Mouse (Mus musculus): ENCODE measurements around the gene H2-Aa. TPM values are rescaled to one million over a fixed set of nuclear protein-coding genes. Genes with fewer than 3 reads are reported as not detected.
"Not testable (repeated sequence)": the region's sequence is repeated elsewhere in the genome, so short reads cannot be mapped to it uniquely, and the experiment has no call there.

The H2-Aa gene
- polyA plus RNA-seq (2011; ENCODE audit: insufficient read length, low read depth, missing spikeins): not detected in 2 replicates

- TF ChIP-seq CTCF (IDR thresholded peaks at IDR 0.05; ENCODE audit: borderline replicate concordance, insufficient read depth, low read length) (no peak), POLR2A (IDR thresholded peaks at IDR 0.05; ENCODE audit: low read depth, low read length) (no peak)
- H3K27ac ChIP-seq (ENCODE audit: insufficient read depth, low read length): no peak within 1 kb of the TSS
- no peaks in the 10 kb centered on the region for H3K4me1 ChIP-seq (ENCODE audit: control insufficient read depth, insufficient read depth, low read length)
- H3K4me3 ChIP-seq (ENCODE audit: insufficient read depth, low read length): no peak within 1 kb of the TSS
Measured at GRCm38 (mm10) chr17:34287648-34288047, at the start of gene H2-Aa. TSS of gene H2-Aa (minus strand) at chr17:34287823.

- TF ChIP-seq CTCF (IDR thresholded peaks at IDR 0.05; ENCODE audit: borderline replicate concordance, insufficient read depth, low read length) (no peak), POLR2A (IDR thresholded peaks at IDR 0.05; ENCODE audit: low read depth, low read length) (no peak)
- H3K4me3 ChIP-seq (ENCODE audit: insufficient read depth, low read length): no peak overlapping the region
- H3K27ac ChIP-seq (ENCODE audit: insufficient read depth, low read length): no peak overlapping the region
- no peaks in the 10 kb centered on the region for H3K4me1 ChIP-seq (ENCODE audit: control insufficient read depth, insufficient read depth, low read length)
Measured at GRCm38 (mm10) chr17:34331200-34331599, 43.6 kb upstream of the H2-Aa start.

GRCm38 (mm10) chr17:34329807-34330206 is 42.2 kb upstream of the H2-Aa start:
- no peaks in the 10 kb centered on the region for H3K4me1 ChIP-seq (ENCODE audit: control insufficient read depth, insufficient read depth, low read length)
- H3K4me3 ChIP-seq (ENCODE audit: insufficient read depth, low read length): no peak overlapping the region
- TF ChIP-seq POLR2A (IDR thresholded peaks at IDR 0.05; ENCODE audit: low read depth, low read length) (no peak), CTCF (IDR thresholded peaks at IDR 0.05; ENCODE audit: borderline replicate concordance, insufficient read depth, low read length) (no peak)

GRCm38 (mm10) chr17:34326373-34326772 is 38.8 kb upstream of the H2-Aa start:
- H3K4me3 ChIP-seq (ENCODE audit: insufficient read depth, low read length): no peak overlapping the region
- no peak for TF ChIP-seq POLR2A (IDR thresholded peaks at IDR 0.05; ENCODE audit: low read depth, low read length)
- TF ChIP-seq CTCF (IDR thresholded peaks at IDR 0.05; ENCODE audit: borderline replicate concordance, insufficient read depth, low read length): no peak
- H3K4me1 ChIP-seq (ENCODE audit: control insufficient read depth, insufficient read depth, low read length): no peaks in the 10 kb centered on the region
- no peak overlapping the region for H3K27ac ChIP-seq (ENCODE audit: insufficient read depth, low read length)

More at GRCm38 (mm10) chr17:34329807-34330206, 42.2 kb upstream of the H2-Aa start:
- no peak overlapping the region for H3K27ac ChIP-seq (ENCODE audit: insufficient read depth, low read length)

GRCm38 (mm10) chr17:34325436-34325835 is 37.8 kb upstream of the H2-Aa start, which contains the start of gene H2-Eb2:
TSS of gene H2-Eb2 (plus strand) at chr17:34325665.
- Histone ChIP-seq H3K27ac (ENCODE audit: insufficient read depth, low read length) (no peak within 1 kb of the TSS), H3K4me3 (ENCODE audit: insufficient read depth, low read length) (no peak within 1 kb of the TSS), H3K4me1 (ENCODE audit: control insufficient read depth, insufficient read depth, low read length) (no peaks in the 10 kb centered on the region)
- TF ChIP-seq CTCF (IDR thresholded peaks at IDR 0.05; ENCODE audit: borderline replicate concordance, insufficient read depth, low read length): no peak
- no peak for TF ChIP-seq POLR2A (IDR thresholded peaks at IDR 0.05; ENCODE audit: low read depth, low read length)

DNA sequence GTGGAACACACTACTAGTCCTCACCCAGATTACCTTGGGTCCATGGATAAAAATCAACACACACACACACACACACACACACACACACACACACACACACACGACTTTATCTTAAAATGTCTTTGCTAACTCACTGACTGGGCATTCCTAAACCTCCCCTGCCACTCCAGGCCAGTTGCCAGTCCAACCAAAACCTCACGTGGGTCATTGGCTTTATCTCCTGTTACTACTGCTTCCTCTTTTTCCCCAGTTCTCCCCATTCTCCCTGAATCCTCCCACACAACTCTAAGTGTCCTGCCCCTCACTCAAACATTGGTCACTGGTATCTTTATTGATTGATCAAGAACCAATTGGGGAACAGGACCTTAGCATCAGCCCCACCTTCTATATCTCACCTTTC is 29.7 kb upstream of the H2-Aa start:
- Histone ChIP-seq H3K27ac (ENCODE audit: insufficient read depth, low read length) (no peak overlapping the region), H3K4me1 (ENCODE audit: control insufficient read depth, insufficient read depth, low read length) (no peaks in the 10 kb centered on the region), H3K4me3 (ENCODE audit: insufficient read depth, low read length) (no peak overlapping the region)
- TF ChIP-seq POLR2A (IDR thresholded peaks at IDR 0.05; ENCODE audit: low read depth, low read length) (no peak), CTCF (IDR thresholded peaks at IDR 0.05; ENCODE audit: borderline replicate concordance, insufficient read depth, low read length) (no peak)

DNA sequence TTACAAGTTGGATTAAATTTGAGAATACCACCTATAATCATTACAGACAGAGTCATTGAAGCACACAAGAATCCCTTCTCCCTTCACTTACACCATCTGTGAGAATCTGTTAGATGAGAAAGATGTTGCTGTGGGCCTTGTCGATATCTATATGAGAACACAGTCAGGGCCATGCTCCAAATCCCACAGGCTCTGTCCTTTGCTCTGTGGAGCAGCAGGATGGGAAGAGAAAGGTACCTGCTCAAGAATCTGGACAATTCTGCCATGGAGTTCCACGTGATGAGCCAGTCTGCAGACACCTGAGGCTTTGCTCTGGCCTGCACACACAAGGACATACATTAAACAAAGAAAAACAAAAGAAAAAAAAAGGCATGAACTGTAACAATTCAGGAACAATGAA is 29.1 kb upstream of the H2-Aa start:
- no peak overlapping the region for H3K4me3 ChIP-seq (ENCODE audit: insufficient read depth, low read length)
- TF ChIP-seq CTCF (IDR thresholded peaks at IDR 0.05; ENCODE audit: borderline replicate concordance, insufficient read depth, low read length): no peak
- no peak for TF ChIP-seq POLR2A (IDR thresholded peaks at IDR 0.05; ENCODE audit: low read depth, low read length)
- no peaks in the 10 kb centered on the region for H3K4me1 ChIP-seq (ENCODE audit: control insufficient read depth, insufficient read depth, low read length)
- no peak overlapping the region for H3K27ac ChIP-seq (ENCODE audit: insufficient read depth, low read length)

DNA sequence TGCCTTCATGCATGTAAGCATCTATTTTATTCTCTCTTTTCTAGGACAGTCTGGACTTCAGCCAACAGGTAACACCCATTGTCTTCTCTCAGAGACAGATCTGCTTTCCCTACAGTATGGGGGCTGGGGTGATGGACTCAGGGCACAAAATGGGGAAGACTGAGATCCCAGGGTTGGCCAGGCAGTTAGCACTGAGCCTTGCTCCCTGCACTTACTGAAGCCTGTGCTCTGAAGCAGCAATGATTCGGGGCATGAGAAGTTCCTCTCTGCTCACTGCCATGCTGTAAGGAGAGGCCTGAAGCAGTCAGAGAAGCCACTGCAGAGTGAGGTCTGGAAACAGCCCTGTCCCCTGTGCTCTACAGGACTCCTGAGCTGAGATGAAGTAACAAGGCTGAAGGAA is 27.9 kb upstream of the H2-Aa start:
- no peak overlapping the region for H3K4me3 ChIP-seq (ENCODE audit: insufficient read depth, low read length)
- TF ChIP-seq POLR2A (IDR thresholded peaks at IDR 0.05; ENCODE audit: low read depth, low read length): no peak
- no peaks in the 10 kb centered on the region for H3K4me1 ChIP-seq (ENCODE audit: control insufficient read depth, insufficient read depth, low read length)
- no peak overlapping the region for H3K27ac ChIP-seq (ENCODE audit: insufficient read depth, low read length)

DNA sequence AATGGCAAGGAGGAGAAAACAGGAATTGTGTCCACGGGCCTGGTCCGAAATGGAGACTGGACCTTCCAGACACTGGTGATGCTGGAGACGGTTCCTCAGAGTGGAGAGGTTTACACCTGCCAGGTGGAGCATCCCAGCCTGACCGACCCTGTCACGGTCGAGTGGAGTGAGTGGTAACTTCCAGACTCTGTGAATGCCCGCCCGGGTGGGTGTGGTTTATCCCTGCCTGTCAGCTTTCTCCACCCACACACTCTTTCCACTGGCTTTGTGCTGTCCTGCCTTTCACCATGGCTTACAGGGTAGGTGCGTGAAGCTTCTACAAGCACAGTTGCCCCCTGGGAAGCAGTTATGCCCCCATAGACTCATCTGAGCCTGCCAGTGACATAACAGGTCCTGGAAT is 26.7 kb upstream of the H2-Aa start:
- TF ChIP-seq CTCF (IDR thresholded peaks at IDR 0.05; ENCODE audit: borderline replicate concordance, insufficient read depth, low read length): no peak
- TF ChIP-seq POLR2A (IDR thresholded peaks at IDR 0.05; ENCODE audit: low read depth, low read length): no peak
- Histone ChIP-seq H3K4me3 (ENCODE audit: insufficient read depth, low read length) (no peak overlapping the region), H3K4me1 (ENCODE audit: control insufficient read depth, insufficient read depth, low read length) (no peaks in the 10 kb centered on the region), H3K27ac (ENCODE audit: insufficient read depth, low read length) (no peak overlapping the region)

DNA sequence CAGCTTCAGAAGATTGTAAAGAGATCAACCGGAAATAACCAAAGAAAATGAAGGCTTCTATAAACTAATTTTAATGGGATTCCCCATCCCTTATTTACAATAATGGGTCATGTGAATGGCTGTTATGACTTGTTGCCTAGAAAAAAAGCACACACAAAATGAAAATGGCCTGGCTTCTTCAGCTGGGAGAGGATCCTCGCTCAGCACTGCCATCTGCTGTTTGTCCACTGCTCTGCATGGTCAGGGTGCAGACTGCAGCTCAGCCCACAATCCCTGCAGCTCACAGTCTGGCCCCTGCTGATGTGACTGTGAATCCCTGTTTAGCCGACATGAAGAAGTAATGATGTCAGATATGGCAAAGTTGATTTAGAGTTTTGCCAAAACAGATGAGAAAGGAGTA is 25.8 kb upstream of the H2-Aa start:
- H3K4me3 ChIP-seq (ENCODE audit: insufficient read depth, low read length): no peak overlapping the region
- no peaks in the 10 kb centered on the region for H3K4me1 ChIP-seq (ENCODE audit: control insufficient read depth, insufficient read depth, low read length)
- TF ChIP-seq CTCF (IDR thresholded peaks at IDR 0.05; ENCODE audit: borderline replicate concordance, insufficient read depth, low read length): peak; percentile 98
- TF ChIP-seq POLR2A (IDR thresholded peaks at IDR 0.05; ENCODE audit: low read depth, low read length): no peak
- H3K27ac ChIP-seq (ENCODE audit: insufficient read depth, low read length): no peak overlapping the region

GRCm38 (mm10) chr17:34312185-34312584 is 24.6 kb upstream of the H2-Aa start:
- no peak overlapping the region for H3K27ac ChIP-seq (ENCODE audit: insufficient read depth, low read length)
- H3K4me3 ChIP-seq (ENCODE audit: insufficient read depth, low read length): no peak overlapping the region
- TF ChIP-seq CTCF (IDR thresholded peaks at IDR 0.05; ENCODE audit: borderline replicate concordance, insufficient read depth, low read length) (no peak), POLR2A (IDR thresholded peaks at IDR 0.05; ENCODE audit: low read depth, low read length) (no peak)
- H3K4me1 ChIP-seq (ENCODE audit: control insufficient read depth, insufficient read depth, low read length): no peaks in the 10 kb centered on the region

- H3K27ac ChIP-seq (ENCODE audit: insufficient read depth, low read length); H3K4me1 ChIP-seq (ENCODE audit: control insufficient read depth, insufficient read depth, low read length); H3K4me3 ChIP-seq (ENCODE audit: insufficient read depth, low read length): not testable (repeated sequence)
Measured at GRCm38 (mm10) chr17:34310526-34310925, 22.9 kb upstream of the H2-Aa start.

Measured in embryonic fibroblast, embryonic 13.5 days (primary cell).